In genomic region chr11:99231049-99231816, GRCm38 (mm10) we compare ENCODE assay signal across 8 mouse cellular contexts. TPM values are rescaled to one million over a fixed set of nuclear protein-coding genes. Genes with fewer than 3 reads are reported as not detected.
DNase-seq lines count a peak whose midpoint lies in the region; ATAC-seq and TF ChIP-seq lines count a peak whose summit lies in the region.

No protein-coding gene starts in this region.

- DNase-seq in kidney, postnatal 14 days = no peak
- peak; percentile 13 for DNase-seq in brain, embryonic 14.5 days (ENCODE audit: low read depth)
- no peak for DNase-seq in spleen, adult 18-20 months
- DNase-seq in frontal cortex, postnatal 25 days (ENCODE audit: low spot score in 2 of 2) = no peak
- no peak for DNase-seq in thymus, adult 18-20 months

- H3K4me2 ChIP-seq in kidney, embryonic 15.5 days = peak overlapping the region; percentile 74
- H3K4me2 ChIP-seq in hindbrain, embryonic 16.5 days (ENCODE audit: low read length) = peak overlapping the region; percentile 90
- peak overlapping the region; percentile 78 for H3K4me2 ChIP-seq in midbrain, embryonic 15.5 days

- TF ChIP-seq POLR2A in brain, embryonic 14.5 days (IDR thresholded peaks at IDR 0.05; ENCODE audit: borderline replicate concordance, extremely low read depth, insufficient read depth, insufficient read length, poor library complexity, severe bottlenecking) = no peak

- peaks cover 23% of the 10 kb centered on the region for H3K4me1 ChIP-seq in kidney, embryonic 15.5 days
- H3K4me1 ChIP-seq in hindbrain, embryonic 16.5 days (ENCODE audit: control insufficient read depth, insufficient read depth, low read depth, low read length) = peaks cover 23% of the 10 kb centered on the region
- H3K4me1 ChIP-seq in midbrain, embryonic 15.5 days = peaks cover 33% of the 10 kb centered on the region

- no peaks in the 10 kb centered on the region for H3K27me3 ChIP-seq in kidney, embryonic 15.5 days
- no peaks in the 10 kb centered on the region for H3K27me3 ChIP-seq in hindbrain, embryonic 16.5 days (replicated peaks; ENCODE audit: control insufficient read depth, insufficient read depth, low read length)
- H3K27me3 ChIP-seq in midbrain, embryonic 15.5 days (replicated peaks) = no peaks in the 10 kb centered on the region

- no peak for TF ChIP-seq CTCF in brain, embryonic 14.5 days (IDR thresholded peaks at IDR 0.05; ENCODE audit: borderline replicate concordance, extremely low read depth, insufficient read depth, insufficient read length)

- peaks cover 17% of the 10 kb centered on the region for H3K36me3 ChIP-seq in kidney, embryonic 15.5 days
- peaks cover 7% of the 10 kb centered on the region; the same call in 1 of the 2 replicates for H3K36me3 ChIP-seq in hindbrain, embryonic 16.5 days (ENCODE audit: control insufficient read depth, insufficient read depth, low read length)
- no peaks in the 10 kb centered on the region; the same call in 1 of the 2 replicates for H3K36me3 ChIP-seq in midbrain, embryonic 15.5 days (replicated peaks)

- peak overlapping the region; percentile 88 for H3K4me3 ChIP-seq in kidney, embryonic 15.5 days (replicated peaks)
- peak overlapping the region; percentile 90 for H3K4me3 ChIP-seq in hindbrain, embryonic 16.5 days (ENCODE audit: low read length)
- peak overlapping the region; percentile 98 for H3K4me3 ChIP-seq in midbrain, embryonic 15.5 days

- ATAC-seq in kidney, embryonic 15.5 days (replicated peaks; ENCODE audit: low FRiP score) = peak; percentile 37; the same call in 1 of the 2 replicates
- peak; percentile 19; the same call in 1 of the 2 replicates for ATAC-seq in hindbrain, embryonic 16.5 days
- peak; percentile 48 for ATAC-seq in midbrain, embryonic 15.5 days (replicated peaks)

- H3K9me3 ChIP-seq in kidney, embryonic 15.5 days (replicated peaks) = no peaks in the 10 kb centered on the region
- no peaks in the 10 kb centered on the region for H3K9me3 ChIP-seq in hindbrain, embryonic 16.5 days (ENCODE audit: control insufficient read depth, low read length)
- no peaks in the 10 kb centered on the region for H3K9me3 ChIP-seq in midbrain, embryonic 15.5 days

- 24% methylated on average over 15 of the region's 15 CpGs for WGBS in kidney, embryonic 15.5 days
- 26% methylated on average over 15 of the region's 15 CpGs for WGBS in hindbrain, embryonic 16.5 days
- WGBS in midbrain, embryonic 15.5 days = 24% methylated on average over 15 of the region's 15 CpGs

- peak overlapping the region; percentile 98 for H3K27ac ChIP-seq in kidney, embryonic 15.5 days
- H3K27ac ChIP-seq in hindbrain, embryonic 16.5 days (ENCODE audit: low read depth, low read length) = peak overlapping the region; percentile 98
- H3K27ac ChIP-seq in midbrain, embryonic 15.5 days = peak overlapping the region; percentile 97

- peak overlapping the region; percentile 98 for H3K9ac ChIP-seq in kidney, embryonic 15.5 days
- H3K9ac ChIP-seq in hindbrain, embryonic 16.5 days (ENCODE audit: low read depth, low read length) = peak overlapping the region; percentile 99
- peak overlapping the region; percentile 99 for H3K9ac ChIP-seq in midbrain, embryonic 15.5 days

RNA-seq across cellular contexts. Expression of gene Smarce1, which starts 0.4 kb away (rescaled TPM):
- 243 and 249 TPM in 2 replicates for polyA plus RNA-seq in kidney, embryonic 15.5 days (2015; fragmentation: Nextera tagmentation; extraction: Ambion mirVana)
- 162 and 270 TPM in 2 replicates for polyA plus RNA-seq in brain, embryonic 14.5 days (2012; rRNA removed)
- 225 and 246 TPM in 2 replicates for polyA plus RNA-seq in hindbrain, embryonic 16.5 days (2015; fragmentation: Nextera tagmentation; extraction: Ambion mirVana)
- 322 and 331 TPM in 2 replicates for polyA plus RNA-seq in midbrain, embryonic 15.5 days (2015; fragmentation: Nextera tagmentation; extraction: Ambion mirVana)

RNA-seq across cellular contexts. Expression of gene Krt222, which starts 12.7 kb away (rescaled TPM):
- 0.45 and 0.49 TPM in 2 replicates for polyA plus RNA-seq in kidney, embryonic 15.5 days (2015; fragmentation: Nextera tagmentation; extraction: Ambion mirVana)
- polyA plus RNA-seq in brain, embryonic 14.5 days (2012; rRNA removed) = 1.4 and 2.9 TPM in 2 replicates
- polyA plus RNA-seq in hindbrain, embryonic 16.5 days (2015; fragmentation: Nextera tagmentation; extraction: Ambion mirVana) = 10.9 and 14.3 TPM in 2 replicates
- 6.8 and 8.1 TPM in 2 replicates for polyA plus RNA-seq in midbrain, embryonic 15.5 days (2015; fragmentation: Nextera tagmentation; extraction: Ambion mirVana)

RNA-seq across cellular contexts. Expression of gene Krt24, which starts 53.8 kb away (rescaled TPM):
- not detected in 2 replicates for polyA plus RNA-seq in kidney, embryonic 15.5 days (2015; fragmentation: Nextera tagmentation; extraction: Ambion mirVana)
- 0.08 TPM in 1 of 2 replicates, not detected in the other for polyA plus RNA-seq in brain, embryonic 14.5 days (2012; rRNA removed)
- polyA plus RNA-seq in hindbrain, embryonic 16.5 days (2015; fragmentation: Nextera tagmentation; extraction: Ambion mirVana) = 0.08 TPM in 1 of 2 replicates, not detected in the other
- not detected in 2 replicates for polyA plus RNA-seq in midbrain, embryonic 15.5 days (2015; fragmentation: Nextera tagmentation; extraction: Ambion mirVana)
